Mouse (Mus musculus) cerebellum, adult 9-10 months (tissue): Measurements from ENCODE around the gene Clpsl2.
"Not testable (repeated sequence)": the region's sequence is repeated elsewhere in the genome, so short reads cannot be mapped to it uniquely, and the experiment has no call there.

Experiments used
- DNase-seq: peaks from one replicate; pipeline ENCODE4 v3.0.0; 2022

The Clpsl2 gene

GRCm38 (mm10) chr17:28521920-28522319 lies 27.3 kb upstream of the Clpsl2 start:
- DNase-seq = no peak

- DNase-seq = peak; percentile 96
Observed at GRCm38 (mm10) chr17:28522623-28523354, 26.4 kb upstream of the Clpsl2 start.

- peak; percentile 54 for DNase-seq
Observed at GRCm38 (mm10) chr17:28523355-28524008, 25.7 kb upstream of the Clpsl2 start.

DNA sequence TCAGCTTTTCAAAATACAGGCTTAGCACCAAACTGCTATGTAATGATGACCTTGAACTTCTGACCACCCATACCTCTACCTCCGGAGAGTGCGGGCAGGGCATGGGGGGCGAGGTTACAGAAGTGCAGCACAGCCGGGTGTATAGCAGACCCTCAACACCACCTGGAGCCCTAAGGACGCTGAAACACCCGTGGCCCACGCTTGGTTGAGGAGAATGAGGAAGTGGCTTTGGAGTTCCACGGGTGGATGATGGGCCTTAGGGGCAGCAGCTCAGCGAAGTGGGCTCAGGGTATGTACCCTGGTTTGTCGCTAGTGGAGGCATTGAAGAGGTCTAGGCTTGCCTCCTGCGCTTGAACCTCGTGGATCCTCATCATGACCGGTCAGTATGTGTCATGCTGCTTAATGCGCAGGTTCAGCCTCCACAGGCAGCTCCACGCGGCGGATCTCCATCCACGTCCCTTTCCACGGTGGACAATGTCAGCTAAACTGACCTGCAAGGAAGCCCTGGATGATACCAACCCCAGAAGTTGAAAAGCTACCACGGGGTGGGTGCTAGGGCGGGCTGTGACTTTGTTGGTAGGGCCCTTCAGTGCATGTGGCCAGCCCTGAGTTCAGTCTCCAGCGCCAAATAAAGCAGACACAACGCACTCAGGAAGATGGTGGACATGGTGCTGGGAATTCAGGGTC lies 25.1 kb upstream of the Clpsl2 start:
- DNase-seq = no peak

GRCm38 (mm10) chr17:28524831-28525430 lies 24.3 kb upstream of the Clpsl2 start:
- no peak for DNase-seq

DNA sequence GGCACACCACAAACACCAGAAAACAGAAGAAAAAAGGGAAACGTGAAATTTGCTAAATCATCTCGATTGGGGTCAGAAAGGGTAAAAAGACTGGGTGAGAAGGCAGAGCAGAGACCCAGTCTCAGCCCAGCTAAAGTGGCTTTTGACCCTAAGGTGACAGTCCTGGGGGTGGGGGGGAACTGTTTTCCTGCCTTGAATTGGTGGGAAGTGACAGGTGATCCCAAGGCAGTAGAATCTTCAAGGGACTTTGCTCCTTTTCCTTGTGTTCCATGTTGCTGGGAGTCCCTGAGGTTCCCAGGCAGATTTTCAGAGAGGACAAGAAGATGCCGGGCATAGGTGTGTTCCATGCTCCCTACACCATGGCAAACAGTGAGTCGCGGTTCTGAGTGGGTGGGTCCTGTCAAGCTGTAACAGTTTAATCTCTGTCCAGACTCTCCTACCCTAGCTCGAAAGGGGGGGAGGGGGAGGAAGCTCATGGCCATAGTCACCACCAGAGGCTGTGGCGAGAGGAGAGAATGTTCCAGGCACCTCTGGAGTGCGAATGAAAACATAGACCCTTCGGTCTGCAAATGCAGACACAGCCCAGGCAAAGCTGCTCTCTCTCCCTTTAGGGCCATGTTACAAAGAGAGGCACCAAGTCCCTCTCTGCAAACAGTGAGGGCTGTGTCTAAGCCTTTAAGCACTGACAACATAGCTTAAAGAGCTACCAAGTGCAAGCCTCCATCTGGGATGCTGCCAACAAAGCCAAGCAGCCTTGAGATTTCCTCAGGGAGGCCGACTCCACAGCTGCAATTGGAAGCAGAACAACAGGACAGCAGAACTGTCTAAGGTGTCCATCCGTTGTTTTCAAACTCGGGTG lies 21.8 kb upstream of the Clpsl2 start:
- DNase-seq = no peak

DNA sequence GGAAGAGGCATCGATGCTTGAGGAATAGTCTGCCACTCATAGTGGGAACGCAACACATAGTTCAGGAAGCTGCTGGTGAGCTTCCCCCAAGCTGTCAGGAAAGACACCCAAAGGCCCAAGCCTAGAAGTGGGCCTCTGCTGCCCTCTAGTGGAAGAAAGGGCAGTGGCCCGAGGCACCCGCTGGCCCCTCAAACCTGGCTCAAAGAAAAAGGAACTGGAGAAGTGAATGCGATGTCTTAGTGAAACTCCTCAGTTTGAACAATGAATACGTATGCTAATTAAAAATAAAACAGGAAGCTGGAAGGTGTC lies 21.2 kb upstream of the Clpsl2 start:
- peak; percentile 83 for DNase-seq

GRCm38 (mm10) chr17:28529116-28529515 lies 20.1 kb upstream of the Clpsl2 start:
- no peak for DNase-seq

DNA sequence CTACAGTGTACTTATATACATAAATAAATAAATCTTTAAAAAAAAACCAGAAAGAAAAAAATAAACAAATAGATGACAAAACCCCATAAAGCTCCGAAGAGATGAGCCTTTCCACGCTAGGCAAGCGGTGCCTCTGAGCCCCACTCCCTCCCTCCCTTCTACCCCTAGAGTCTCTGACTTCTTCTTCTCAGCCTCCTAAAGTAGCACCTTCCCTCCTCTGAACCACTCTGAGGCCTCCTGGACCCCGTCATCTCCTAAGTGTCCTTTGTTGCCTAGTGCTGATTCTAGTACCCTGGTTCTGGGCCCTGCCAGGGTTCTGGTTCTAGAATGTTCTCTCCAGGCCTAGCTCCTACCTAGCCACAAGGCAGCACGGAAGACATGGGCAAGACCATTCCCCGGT lies 18.7 kb upstream of the Clpsl2 start, which contains the start of gene Armc12:
Gene Armc12, plus strand, starts transcription at position 301 of the 400 bp plus-strand sequence.
- no peak for DNase-seq

DNA sequence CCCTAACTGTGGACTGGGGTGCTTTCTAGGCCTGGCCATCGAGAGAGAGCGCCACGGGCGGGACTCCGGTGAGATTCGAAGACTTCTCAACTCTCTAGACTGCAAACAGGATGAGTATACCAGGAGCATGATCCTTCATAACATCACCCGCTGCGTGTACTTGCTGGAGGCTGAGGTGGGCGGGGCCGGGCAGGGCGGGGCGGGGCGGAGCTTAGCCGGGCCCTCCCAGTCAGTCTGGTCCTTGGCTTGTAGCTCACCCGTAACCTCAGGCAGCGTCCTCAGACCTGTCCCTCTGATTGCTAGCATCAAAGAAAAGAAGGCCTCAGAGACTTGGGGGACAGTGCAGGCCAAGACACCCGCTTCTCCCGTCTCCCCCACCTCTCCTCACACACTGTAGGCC lies 17.3 kb upstream of the Clpsl2 start:
- no peak for DNase-seq

DNA sequence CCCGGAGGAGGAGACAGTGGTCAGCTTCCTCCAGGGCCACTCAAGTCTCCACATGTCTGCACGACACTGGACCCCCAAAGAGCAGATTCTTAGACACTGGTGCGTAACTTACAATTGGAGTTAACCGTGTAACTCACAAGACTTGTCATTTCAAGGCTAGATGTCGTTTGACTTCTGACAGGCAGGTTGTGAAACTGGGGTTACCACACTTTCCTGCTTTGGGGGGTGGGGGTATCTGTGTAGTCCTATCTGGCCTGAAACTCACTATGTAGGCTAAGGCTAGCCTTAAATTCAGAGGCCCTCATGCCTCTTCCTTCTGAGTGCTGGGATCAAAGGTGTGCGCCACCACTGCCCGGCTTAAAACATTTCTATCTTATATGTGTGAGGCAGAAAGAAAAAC lies 16.7 kb upstream of the Clpsl2 start:
- no peak for DNase-seq

- DNase-seq = no peak
Observed at GRCm38 (mm10) chr17:28533327-28533726, 15.9 kb upstream of the Clpsl2 start.

GRCm38 (mm10) chr17:28537881-28538280 lies 11.3 kb upstream of the Clpsl2 start:
- DNase-seq = no peak

GRCm38 (mm10) chr17:28546925-28547324 lies 2.3 kb upstream of the Clpsl2 start:
- DNase-seq = no peak

- DNase-seq = no peak
Observed at GRCm38 (mm10) chr17:28548550-28548949, 661 bp upstream of the Clpsl2 start.

GRCm38 (mm10) chr17:28553040-28553793 lies 4.0 kb downstream of the Clpsl2 start:
- peak; percentile 61 for DNase-seq

DNA sequence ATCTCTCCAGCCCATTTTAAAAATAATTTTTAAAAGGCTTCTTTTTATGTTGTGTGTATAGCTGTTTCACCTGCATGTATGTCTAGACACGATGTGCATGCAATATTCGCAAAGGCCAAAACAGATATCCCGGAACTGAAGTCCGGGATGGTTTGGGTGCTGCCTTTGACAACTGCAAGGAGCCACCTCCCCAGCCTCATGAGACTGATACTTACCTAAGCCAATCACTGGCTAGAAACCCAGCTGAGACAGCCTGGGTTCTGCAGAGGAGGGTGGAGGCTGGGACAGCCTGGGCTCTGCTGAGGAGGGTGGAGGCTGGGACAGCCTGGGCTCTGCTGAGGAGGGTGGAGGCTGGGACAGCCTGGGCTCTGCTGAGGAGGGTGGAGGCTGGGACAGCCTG lies 4.8 kb downstream of the Clpsl2 start:
- not testable (repeated sequence) for DNase-seq

DNA sequence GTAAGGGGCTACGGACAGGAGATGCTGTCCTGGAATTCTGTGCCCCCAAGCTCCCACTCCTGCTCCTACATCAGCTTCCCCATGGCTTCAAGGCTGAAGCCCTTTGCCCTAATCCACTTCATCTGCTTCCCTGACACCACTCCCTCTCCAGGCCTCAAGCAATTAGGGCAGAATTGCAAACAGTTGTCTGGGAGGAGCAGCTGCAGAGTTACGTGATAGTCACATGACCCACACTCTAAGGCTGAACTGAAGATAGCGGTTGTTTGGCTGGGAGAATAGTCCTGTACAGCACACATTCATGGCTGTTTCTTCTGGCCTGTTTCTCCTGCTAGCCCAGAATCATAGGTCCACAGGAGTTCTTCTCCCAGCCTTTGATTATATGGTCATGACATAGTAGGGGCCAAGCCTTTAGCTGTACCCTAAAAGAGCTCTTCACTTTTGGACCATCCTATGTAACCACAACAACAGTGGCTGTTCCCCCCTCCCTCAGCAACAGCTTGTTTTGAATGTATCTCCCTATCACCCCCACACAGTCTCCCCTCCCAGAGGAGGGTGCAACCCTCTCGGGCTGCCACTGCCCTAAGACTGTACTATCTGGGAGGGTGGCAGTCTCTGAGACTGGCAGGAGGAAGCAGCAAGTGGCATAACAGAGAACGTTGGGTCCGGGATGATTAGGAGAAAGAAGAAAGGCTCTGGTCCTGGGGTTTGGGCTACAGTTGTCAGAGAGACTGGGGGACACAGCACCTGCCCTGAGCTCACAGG lies 7.6 kb downstream of the Clpsl2 start:
- no peak for DNase-seq

GRCm38 (mm10) chr17:28557772-28558171 lies 8.6 kb downstream of the Clpsl2 start:
- no peak for DNase-seq

- DNase-seq = no peak
Observed at GRCm38 (mm10) chr17:28560598-28560997, 11.4 kb downstream of the Clpsl2 start, which contains the start of gene Clps. Gene Clps, minus strand, starts transcription at chr17:28560766.

GRCm38 (mm10) chr17:28561613-28562012 lies 12.4 kb downstream of the Clpsl2 start:
- no peak for DNase-seq
